8 mouse cellular contexts compared by ENCODE assay signal in genomic region chr2:25180478-25180903, GRCm38 (mm10). TPM values are rescaled to one million over a fixed set of nuclear protein-coding genes. Genes with fewer than 3 reads are reported as not detected.
DNase-seq lines count a peak whose midpoint lies in the region; ATAC-seq lines count a peak whose summit lies in the region.

Gene Nrarp (plus strand): TSS chr2:25180758.

- no peaks in the 10 kb centered on the region for H3K9me3 ChIP-seq in heart, embryonic 11.5 days (replicated peaks; ENCODE audit: control insufficient read depth, low read length)
- H3K9me3 ChIP-seq in kidney, embryonic 16.5 days (ENCODE audit: low read length), result no peaks in the 10 kb centered on the region

- under 1% methylated on average over 35 of the region's 35 CpGs for WGBS in heart, embryonic 11.5 days (ENCODE audit: insufficient replicate concordance)
- WGBS in kidney, embryonic 16.5 days, result 0% methylated on average over 35 of the region's 35 CpGs

- DNase-seq in 416B (ENCODE audit: low read depth), result peak; percentile 98
- DNase-seq in brain, adult 2 months (ENCODE audit: low read depth, low spot score), result peak; percentile 94
- peak; percentile 93 for DNase-seq in liver
- DNase-seq in spleen, postnatal 4 days (ENCODE audit: low spot score in 2 of 2), result peak; percentile 91 to 95

- H3K4me2 ChIP-seq in heart, embryonic 11.5 days, result peak within 1 kb of the TSS; percentile 84
- peak within 1 kb of the TSS; percentile 87 for H3K4me2 ChIP-seq in kidney, embryonic 16.5 days (replicated peaks; ENCODE audit: low read depth, low read length)

- H3K9ac ChIP-seq in heart, embryonic 11.5 days (ENCODE audit: low read depth, low read length), result peak within 1 kb of the TSS; percentile 65
- H3K9ac ChIP-seq in kidney, embryonic 16.5 days (replicated peaks; ENCODE audit: low read length), result peak within 1 kb of the TSS; percentile 76

- peaks cover 24% of the 10 kb centered on the region for H3K4me1 ChIP-seq in heart, embryonic 11.5 days (ENCODE audit: control insufficient read depth, insufficient read depth, low read length)
- peaks cover 78% of the 10 kb centered on the region for H3K4me1 ChIP-seq in kidney, embryonic 16.5 days (ENCODE audit: insufficient read depth, low read length)

- peaks cover 73% of the 10 kb centered on the region for H3K27me3 ChIP-seq in heart, embryonic 11.5 days (ENCODE audit: control insufficient read depth, insufficient read depth, low read length)
- peaks cover 38% of the 10 kb centered on the region for H3K27me3 ChIP-seq in kidney, embryonic 16.5 days (ENCODE audit: insufficient read depth, low read length)

- H3K4me3 ChIP-seq in heart, embryonic 11.5 days (ENCODE audit: low read depth, low read length), result peak within 1 kb of the TSS; percentile 60
- H3K4me3 ChIP-seq in kidney, embryonic 16.5 days (ENCODE audit: low read length), result peak within 1 kb of the TSS; percentile 67

- peak within 1 kb of the TSS; percentile 76 for H3K27ac ChIP-seq in heart, embryonic 11.5 days (ENCODE audit: low read depth, low read length)
- H3K27ac ChIP-seq in kidney, embryonic 16.5 days (ENCODE audit: low read length), result peak within 1 kb of the TSS; percentile 91

- no peaks in the 10 kb centered on the region for H3K36me3 ChIP-seq in heart, embryonic 11.5 days (ENCODE audit: control insufficient read depth, insufficient read depth, low read length)
- peaks cover 2% of the 10 kb centered on the region; the same call in 1 of the 2 replicates for H3K36me3 ChIP-seq in kidney, embryonic 16.5 days (ENCODE audit: insufficient read depth, low read length)

- peak; percentile 47; the same call in 1 of the 2 replicates for ATAC-seq in erythroblast, adult 5-6 weeks (replicated peaks; ENCODE audit: low FRiP score, poor library complexity, severe bottlenecking)
- ATAC-seq in heart, embryonic 11.5 days (replicated peaks; ENCODE audit: insufficient number of reproducible peaks, low FRiP score, low TSS enrichment), result peak; percentile 87
- ATAC-seq in kidney, embryonic 16.5 days (ENCODE audit: low FRiP score, low TSS enrichment), result peak; percentile 89
- ATAC-seq in monocyte, adult 5-6 weeks (replicated peaks; ENCODE audit: insufficient number of reproducible peaks, low FRiP score, low TSS enrichment, poor library complexity, severe bottlenecking), result peak; percentile 86

RNA-seq across cellular contexts. Expression of gene Nrarp, which starts in this region (rescaled TPM):
- not detected in 2 replicates for total RNA-seq in erythroblast, adult 5-6 weeks (2015; ENCODE audit: low replicate concordance)
- 0.51 TPM in 1 of 2 replicates, not detected in the other for total RNA-seq in erythroblast, adult 5-6 weeks (2017; ENCODE audit: low replicate concordance)
- 4.5 and 4.8 TPM in 2 replicates for polyA plus RNA-seq in heart, embryonic 11.5 days (2014; fragmentation: Nextera tagmentation; extraction: Ambion mirVana)
- polyA plus RNA-seq in kidney, embryonic 16.5 days (2015; fragmentation: Nextera tagmentation; extraction: Ambion mirVana), result 18.4 and 18.8 TPM in 2 replicates
- total RNA-seq in monocyte, adult 5-6 weeks (2017), result 22.3 to 51.8 TPM (median 24.4 TPM) in 3 replicates

Comparison
In these comparisons a context has a peak if more than half of its experiments do, and no peak if none do; other contexts are left out.
1. Peak in every context shown above with its lines: DNase-seq, ATAC-seq, H3K4me3 ChIP-seq and H3K27ac ChIP-seq.
2. RNA of gene Nrarp (total RNA-seq): 22.3 to 51.8 TPM in monocyte, adult 5-6 weeks; 0.51 TPM in erythroblast, adult 5-6 weeks; every median in the first group is over 10 times any median in the second.
3. Peak in ATAC-seq in erythroblast, adult 5-6 weeks; RNA of the gene not detected or under 1 TPM.